Mouse (Mus musculus) large intestine, adult 2 months (tissue): Measurements from ENCODE around the gene Aebp1. TPM values are rescaled to one million over a fixed set of nuclear protein-coding genes. Genes with fewer than 3 reads are reported as not detected.
A peak's percentile ranks its signal among the peaks of the same experiment; 100 is the strongest.

Experiments
- DNase-seq: peaks from one replicate; pipeline ENCODE4 v3.0.0-alpha.2; 2012; ENCODE audit warnings: low read depth, low spot score
- WGBS: fragments of 180-500 bp; shearing (Covaris S2); methylation state at CpG from one replicate; pipeline ENCODE4 v1.1.7; 2018; 5-methylcytosine and 5-hydroxymethylcytosine counted together
- polyA plus RNA-seq: library from polyadenylated mRNA; depleted of rRNA; stranded (reverse); fragments of >200 nt; gene quantifications from 2 replicates; pipeline ENCODE4 v1.2.3, GENCODE M21; 2012; rRNA removed

Aebp1 gene
- polyA plus RNA-seq: 16.2 and 22.5 TPM in 2 replicates

- 4% methylated on average over 59 of the region's 59 CpGs for WGBS
- DNase-seq: no peak
Observed at GRCm38 (mm10) chr11:5861678-5862393, at the start of gene Aebp1. Gene Aebp1 (plus strand): TSS chr11:5861947.

DNA sequence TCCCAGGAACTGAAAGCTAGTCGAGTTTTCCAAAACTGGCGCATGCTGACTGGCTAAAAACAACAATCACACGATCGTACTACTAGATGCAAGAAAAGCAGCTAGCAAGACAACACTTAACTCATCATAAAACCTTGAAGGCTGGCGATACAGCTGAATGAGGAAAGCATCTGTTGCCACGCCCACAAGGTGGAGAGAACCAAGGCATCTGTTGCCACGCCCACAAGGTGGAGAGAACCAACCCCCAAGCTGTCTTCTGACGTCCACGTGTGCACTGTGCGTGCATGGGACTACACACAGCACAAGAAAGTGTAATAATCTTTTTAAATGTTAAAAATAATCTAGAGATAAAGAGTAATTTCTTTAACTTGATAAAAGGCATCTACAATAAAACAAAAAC is 48.4 kb upstream of the Aebp1 start:
- no peak for DNase-seq
- WGBS: 45% methylated on average over 10 of the region's 10 CpGs

DNA sequence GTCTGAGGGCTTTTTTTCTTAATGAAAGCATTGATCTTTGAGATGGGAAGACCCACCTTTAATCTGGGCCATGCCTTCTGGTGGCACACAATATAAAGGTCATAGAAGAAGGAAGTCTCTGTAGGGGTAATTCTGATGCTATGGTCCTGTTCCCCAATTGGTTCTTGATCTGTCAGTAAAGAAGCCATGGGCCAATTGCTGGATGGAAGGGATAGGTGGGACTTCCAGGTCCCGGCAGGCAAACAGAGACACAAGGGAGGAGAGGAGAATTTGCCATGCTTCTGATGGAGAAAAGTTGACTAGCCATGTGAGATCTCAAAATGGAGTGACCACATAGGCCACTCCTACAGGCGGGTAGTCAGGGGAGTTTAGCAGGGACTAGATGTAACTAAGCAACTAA is 42.5 kb upstream of the Aebp1 start:
- WGBS: 65% methylated on average over 2 of the region's 2 CpGs
- no peak for DNase-seq

DNA sequence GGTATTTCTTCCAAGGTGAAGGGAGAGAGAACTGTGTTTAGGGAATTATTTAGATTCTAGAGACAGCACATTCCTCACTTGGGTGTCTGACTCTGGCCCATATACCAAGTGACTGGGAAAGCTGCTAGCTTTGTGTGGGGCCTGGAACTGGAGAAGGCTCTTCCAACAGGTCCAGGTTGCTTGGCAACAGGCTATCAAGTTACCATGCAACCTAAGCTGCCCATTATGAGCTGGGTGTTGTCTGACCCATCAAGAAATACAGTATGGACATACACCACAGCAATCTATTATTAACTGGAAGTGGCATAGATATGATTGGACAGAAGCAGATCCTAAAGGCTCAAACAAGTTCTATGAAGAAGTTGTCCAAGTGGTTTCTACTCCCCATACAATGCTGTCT is 36.3 kb upstream of the Aebp1 start:
- DNase-seq: no peak

DNA sequence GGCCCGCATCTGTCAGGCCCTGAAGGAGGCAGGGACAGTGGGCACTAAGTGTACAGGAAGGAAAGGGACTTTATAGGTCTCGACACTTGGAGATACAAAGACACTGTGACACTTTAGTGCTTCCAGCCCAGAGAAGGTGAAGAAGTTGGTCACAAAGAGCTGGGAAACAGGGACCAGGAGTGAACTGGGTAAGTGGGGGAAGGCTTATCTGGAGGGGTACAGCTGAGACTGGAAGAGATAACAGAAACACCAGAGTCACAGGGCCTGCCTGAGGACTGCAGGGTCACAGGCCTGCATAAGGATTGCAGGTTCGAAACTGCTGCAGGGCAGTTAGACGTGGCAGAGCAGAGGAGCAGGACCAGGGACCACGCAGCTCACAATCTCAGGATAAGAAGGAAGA is 33.8 kb upstream of the Aebp1 start:
- 90% methylated on average over 5 of the region's 5 CpGs for WGBS
- DNase-seq: no peak

DNA sequence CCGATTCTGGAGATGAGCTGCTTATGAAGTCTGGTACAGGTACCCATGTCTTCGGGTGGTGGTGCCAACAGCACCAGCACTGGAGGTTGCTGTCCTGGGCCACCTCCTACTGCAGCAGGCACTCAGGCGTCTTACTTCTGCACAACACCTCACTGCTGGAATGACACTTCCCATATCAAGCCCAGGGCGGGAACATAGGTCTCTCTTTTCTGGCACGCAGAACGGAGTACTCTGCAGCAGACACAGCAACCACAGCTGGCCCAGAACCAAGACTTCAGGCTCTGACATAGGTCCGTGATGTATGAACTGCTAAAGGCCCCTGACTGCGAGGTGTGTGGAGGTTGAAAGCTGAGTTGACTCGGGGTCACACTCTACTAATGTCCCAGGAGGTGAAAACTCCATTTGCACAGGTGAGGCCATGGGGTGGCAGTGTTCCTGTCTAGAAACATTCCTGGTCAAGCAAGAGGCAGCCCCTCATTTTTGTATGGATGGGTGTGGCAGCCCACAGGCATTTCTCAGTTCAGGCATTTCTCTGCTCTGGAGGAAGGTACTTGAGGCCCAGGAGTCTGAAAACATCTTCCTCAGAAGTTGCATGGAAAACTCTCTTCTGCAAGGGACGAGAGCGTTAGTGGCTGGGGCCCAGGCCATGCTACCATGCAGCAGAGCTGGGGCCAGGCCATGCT is 33.1 kb upstream of the Aebp1 start:
- 87% methylated on average over 11 of the region's 11 CpGs for WGBS
- no peak for DNase-seq

GRCm38 (mm10) chr11:5829327-5829726 is 32.4 kb upstream of the Aebp1 start:
- no peak for DNase-seq
- 76% methylated on average over 12 of the region's 12 CpGs for WGBS

DNA sequence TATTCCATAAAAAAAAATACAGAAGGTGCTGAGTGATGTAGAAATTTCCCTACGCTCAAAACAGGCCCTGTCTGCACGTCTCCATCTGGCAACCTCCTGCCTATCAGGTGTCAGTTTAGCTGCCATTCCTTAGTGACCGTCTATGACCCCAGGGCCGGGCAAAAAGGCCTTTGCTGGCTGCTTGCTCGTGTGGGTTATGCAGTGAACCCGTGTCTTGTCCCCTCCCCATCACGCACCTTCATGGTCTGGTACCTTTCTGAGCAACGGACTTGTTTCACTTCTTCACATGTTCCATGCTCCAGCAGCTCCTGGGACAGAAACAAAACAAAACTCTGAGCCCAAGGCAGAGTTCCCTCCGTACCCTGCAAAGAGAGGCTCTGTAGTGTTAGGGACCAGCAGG is 27.2 kb upstream of the Aebp1 start:
- DNase-seq: no peak
- 92% methylated on average over 9 of the region's 9 CpGs for WGBS

- no peak for DNase-seq
- WGBS: 85% methylated on average over 7 of the region's 7 CpGs
Observed at GRCm38 (mm10) chr11:5835057-5835456, 26.7 kb upstream of the Aebp1 start.

DNA sequence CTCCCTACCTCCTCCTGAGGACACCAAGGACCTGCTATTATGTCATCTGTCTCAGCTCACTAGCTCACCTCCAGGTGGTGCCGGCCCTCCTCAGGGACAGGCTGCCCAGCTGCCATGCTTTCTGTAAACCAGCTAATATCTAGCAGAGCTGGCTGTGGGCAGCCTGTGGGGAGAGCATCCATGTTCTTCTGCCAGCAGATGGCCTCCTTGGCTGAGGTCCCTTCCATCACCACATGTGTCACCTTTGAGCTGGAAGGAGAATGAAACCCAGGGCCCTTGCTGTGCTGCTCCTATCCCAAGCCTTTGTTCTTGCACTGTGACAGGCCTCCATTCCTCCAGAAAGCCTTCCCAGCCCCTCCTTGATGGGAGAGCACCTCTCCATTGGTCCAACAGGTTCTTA is 25.6 kb upstream of the Aebp1 start:
- WGBS: 57% methylated on average over 1 of the region's 1 CpGs
- DNase-seq: no peak

- DNase-seq: peak; percentile 93
- under 1% methylated on average over 63 of the region's 63 CpGs for WGBS
Observed at GRCm38 (mm10) chr11:5837251-5838246, 24.2 kb upstream of the Aebp1 start, which contains the start of gene Polm. Gene Polm (minus strand): TSS chr11:5838016.

GRCm38 (mm10) chr11:5840346-5840745 is 21.4 kb upstream of the Aebp1 start:
- DNase-seq: no peak
- WGBS: 87% methylated on average over 7 of the region's 7 CpGs

DNA sequence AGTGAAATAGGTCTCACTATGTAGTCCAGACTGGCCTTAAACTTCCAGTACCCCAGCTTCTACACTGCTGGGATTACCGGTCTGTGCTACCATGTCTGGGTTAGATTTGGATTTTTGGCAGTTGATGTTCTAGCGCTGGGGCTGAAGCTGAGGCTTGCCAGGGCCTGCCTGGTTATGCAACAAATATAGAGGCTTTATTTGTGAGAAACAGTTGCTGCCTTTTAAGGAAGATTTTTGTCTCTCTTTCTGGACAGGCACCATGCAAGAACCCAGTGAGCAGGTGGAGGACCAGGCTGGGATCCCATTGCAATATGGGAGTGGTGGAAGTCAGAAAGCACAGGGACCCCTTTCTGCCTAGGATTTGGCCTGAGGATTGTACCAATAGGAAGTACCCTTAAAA is 20.0 kb upstream of the Aebp1 start:
- 85% methylated on average over 2 of the region's 2 CpGs for whole genome bisulfite sequencing
- DNase-seq: no peak

GRCm38 (mm10) chr11:5843131-5843530 is 18.6 kb upstream of the Aebp1 start:
- WGBS: 82% methylated on average over 3 of the region's 3 CpGs
- DNase-seq: no peak

DNA sequence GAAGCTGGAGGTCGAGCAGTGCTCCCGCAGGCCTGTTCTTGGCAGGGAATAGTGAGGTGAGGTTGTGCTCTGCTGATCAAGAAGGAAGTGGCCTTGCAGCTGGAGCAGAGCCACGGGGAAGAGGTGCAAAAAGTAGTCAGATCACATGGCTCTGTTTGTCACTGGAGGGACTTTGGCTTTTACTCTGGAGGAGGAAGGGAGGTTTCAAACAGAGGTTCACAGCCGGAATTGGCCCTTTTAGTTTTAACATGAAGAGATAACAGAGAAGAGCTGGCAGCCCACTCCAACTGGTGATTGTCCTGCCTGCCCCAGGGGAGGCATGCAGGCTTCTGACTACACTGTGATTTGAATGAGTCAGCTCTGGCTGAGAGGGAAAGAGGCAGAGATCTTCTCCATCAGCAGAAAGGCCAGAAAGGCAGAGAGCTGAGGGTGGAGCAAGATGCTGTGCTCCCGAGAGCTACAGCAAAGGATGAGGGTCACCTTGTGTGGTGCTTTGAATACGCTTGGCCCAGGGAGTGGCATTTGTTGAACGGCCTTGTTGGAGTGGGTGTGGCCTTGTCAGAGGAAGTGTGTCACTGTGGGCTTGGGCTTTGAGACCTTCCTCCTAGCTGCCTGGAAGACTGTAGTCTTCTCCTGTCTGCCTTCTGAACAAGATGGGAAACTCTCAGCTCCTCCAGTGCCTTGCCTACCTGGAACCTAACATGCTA is 15.0 kb upstream of the Aebp1 start:
- peak; percentile 55 for DNase-seq
- 21% methylated on average over 7 of the region's 7 CpGs for WGBS

- 34% methylated on average over 6 of the region's 6 CpGs for WGBS
- DNase-seq: no peak
Observed at GRCm38 (mm10) chr11:5848741-5849140, 13.0 kb upstream of the Aebp1 start.

GRCm38 (mm10) chr11:5849316-5849715 is 12.4 kb upstream of the Aebp1 start:
- no peak for DNase-seq
- WGBS: 59% methylated on average over 2 of the region's 2 CpGs

GRCm38 (mm10) chr11:5850452-5850851 is 11.3 kb upstream of the Aebp1 start:
- DNase-seq: no peak
- 62% methylated on average over 5 of the region's 5 CpGs for WGBS

DNA sequence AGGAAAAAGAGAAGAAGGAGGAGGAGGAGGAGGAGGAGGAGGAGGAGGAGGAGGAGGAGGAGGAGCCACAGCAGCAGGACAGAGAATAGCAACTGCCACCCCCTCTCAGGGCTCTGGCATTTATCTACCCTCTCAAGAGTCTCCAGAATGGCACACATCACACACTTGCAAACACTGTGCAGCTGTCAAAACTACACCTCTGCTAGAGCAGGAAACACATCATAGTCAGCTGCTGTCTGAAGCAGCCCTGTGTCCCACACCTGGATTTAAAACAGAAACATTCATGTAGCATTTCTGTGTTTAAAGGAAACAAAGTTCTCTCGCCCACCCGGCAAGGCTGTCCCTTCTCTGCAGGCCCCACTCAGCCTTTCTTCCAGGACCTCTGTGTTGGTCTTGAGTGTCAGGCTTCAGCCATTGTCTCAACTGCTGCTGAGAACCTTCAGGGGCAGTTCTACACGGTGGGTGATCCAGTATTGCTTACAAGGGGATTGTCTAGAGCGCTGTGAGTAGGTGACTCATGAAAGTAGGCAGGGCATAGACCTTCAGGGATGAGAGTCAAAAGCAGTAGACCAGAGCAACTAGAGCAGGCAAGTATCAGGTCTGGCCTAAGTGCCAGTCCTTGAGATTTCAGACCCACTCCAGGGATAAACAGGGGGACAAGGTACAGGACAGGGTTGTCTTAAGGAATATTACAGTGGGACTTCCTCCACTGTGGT is 10.6 kb upstream of the Aebp1 start:
- DNase-seq: no peak
- 52% methylated on average over 4 of the region's 4 CpGs for WGBS
